Mouse (Mus musculus): ENCODE measurements at regions not wholly inside any gene's neighbourhood (a gene's known extent, or its start where the extent isn't known, plus 50 kb on each side); places are given as distances from the start of the nearest gene placed in this dataset.

DNA sequence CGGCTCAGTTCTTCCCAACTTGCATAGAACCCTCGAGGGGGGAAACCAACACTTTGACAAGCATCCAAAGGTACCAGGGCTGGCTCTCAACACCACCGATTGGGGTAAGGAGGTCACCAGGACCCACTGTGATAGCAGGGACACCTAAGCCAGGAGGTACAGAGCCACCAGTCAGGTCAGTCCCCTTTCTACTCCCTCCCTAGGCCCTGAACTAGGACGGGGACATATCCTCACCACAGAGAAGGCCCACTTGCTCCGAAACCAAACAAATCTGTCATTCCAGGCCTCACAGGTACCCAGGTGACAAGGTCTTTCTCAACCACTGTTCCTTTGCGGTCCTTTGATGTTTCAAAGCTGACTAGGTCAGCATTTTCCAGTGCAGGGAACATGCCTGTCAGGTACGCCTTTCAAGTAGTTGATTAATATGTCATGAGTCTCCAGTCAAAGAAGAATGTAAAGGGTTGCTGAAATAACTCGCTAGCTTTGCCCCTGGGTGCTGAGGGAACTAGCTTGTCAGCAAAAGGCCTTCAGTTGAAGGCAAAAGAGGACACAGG lies 95.4 kb downstream of the Zfp36l1 start:
- CTCF ChIA-PET, result no interaction called here
- ATAC-seq, result no peak
- DNase-seq (ENCODE audit: low read depth, low spot score), result no peak
- in situ Hi-C loops (cut with MboI; ENCODE audit: low pct_unique_long_range_greater_than_20kb), result no loop called here
- H3K27me3 ChIP-seq, result no peaks in the 10 kb centered on the region
- TF ChIP-seq CTCF (IDR thresholded peaks at IDR 0.05), result no peak
- POLR2A ChIA-PET, result no interaction called here

DNA sequence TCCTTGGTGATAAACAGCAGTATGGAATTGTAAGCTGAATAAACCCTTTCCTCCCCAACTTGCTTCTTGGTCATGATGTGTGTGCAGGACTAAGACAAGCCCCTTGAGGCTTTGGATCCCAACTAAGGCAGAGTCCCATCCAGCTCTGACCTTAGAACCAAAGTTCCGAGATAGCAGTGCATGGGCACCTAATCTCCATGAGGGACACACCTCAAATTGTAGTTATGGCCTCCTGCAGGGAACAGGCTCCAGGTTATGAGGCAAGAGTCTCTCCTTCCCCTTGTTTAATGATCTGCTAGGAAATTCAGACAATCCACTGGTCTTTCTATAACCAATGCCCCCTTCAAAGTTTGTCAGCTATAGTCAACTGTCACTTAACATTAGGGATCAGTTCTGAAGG lies 96.9 kb downstream of the Zfp36l1 start:
- POLR2A ChIA-PET, result no interaction called here
- DNase-seq (ENCODE audit: low read depth, low spot score) (no peak), ATAC-seq (no peak)
- CTCF ChIA-PET, result no interaction called here
- in situ Hi-C loops (cut with MboI; ENCODE audit: low pct_unique_long_range_greater_than_20kb), result no loop called here
- H3K27me3 ChIP-seq, result no peaks in the 10 kb centered on the region
- no peak for TF ChIP-seq CTCF (IDR thresholded peaks at IDR 0.05)

DNA sequence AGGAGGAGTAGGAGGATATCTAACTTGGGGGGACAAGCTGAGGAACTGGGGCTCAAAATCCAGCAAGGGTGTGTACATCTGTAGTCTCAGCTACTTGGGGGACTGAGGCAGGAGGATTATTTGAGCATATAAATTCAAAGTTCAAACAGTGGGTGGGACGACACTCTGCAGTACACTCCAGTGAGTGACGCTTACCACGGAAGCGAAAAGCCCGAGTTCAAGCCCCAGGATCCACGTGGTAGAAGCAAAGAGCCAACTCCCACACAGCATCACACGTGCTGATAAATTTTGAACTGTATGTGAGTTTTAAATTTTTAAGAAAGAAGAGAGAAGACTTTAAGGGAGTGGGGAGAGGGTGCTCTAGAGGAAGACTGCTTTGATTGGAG lies 98.2 kb downstream of the Zfp36l1 start:
- ATAC-seq (no peak), DNase-seq (ENCODE audit: low read depth, low spot score) (no peak)
- TF ChIP-seq CTCF (IDR thresholded peaks at IDR 0.05), result no peak
- in situ Hi-C loops (cut with MboI; ENCODE audit: low pct_unique_long_range_greater_than_20kb), result no loop called here
- CTCF ChIA-PET, result interaction anchor here (0.9 kb wide), 1 partner anchor 9 kb away, joined by 3 read pairs; no protein-coding TSS in a partner anchor
- POLR2A ChIA-PET, result no interaction called here
- no peaks in the 10 kb centered on the region for H3K27me3 ChIP-seq

DNA sequence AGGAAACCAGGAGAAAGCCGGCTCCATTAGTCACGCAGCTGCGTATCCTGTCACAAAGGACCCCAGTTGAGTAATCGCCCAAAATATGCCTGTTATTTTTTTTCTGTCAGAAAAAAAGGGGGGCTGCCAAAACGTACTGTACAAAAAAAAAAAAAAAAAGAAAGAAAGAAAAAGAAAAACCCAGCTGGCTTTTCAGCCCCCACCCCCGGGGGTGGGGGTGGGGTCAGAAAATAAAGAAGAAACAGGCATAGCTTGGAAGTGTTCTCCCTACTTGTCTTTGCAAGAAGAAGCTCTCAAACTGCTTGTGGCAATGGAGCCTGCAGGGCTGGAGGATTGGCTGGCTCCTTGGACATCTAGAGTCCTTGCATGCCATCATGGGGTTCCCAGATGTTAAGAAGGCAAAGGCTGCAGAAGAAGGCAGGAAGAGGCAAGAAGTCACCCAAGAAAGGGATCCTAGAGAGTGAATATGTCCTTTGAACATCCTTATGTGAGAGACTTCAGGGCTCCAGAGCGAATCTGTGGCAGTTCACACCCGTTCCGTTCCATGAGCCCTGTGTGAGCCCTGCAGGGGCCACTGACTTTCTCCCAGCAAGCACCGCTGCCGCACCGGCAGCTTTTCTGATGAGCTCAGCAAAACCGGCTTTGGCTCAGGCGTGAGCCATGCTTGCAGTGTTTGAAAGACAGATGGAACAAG lies 98.8 kb downstream of the Zfp36l1 start:
- DNase-seq (ENCODE audit: low read depth, low spot score) (no peak), ATAC-seq (no peak)
- no peaks in the 10 kb centered on the region for H3K27me3 ChIP-seq
- TF ChIP-seq CTCF (IDR thresholded peaks at IDR 0.05), result no peak
- in situ Hi-C loops (cut with MboI; ENCODE audit: low pct_unique_long_range_greater_than_20kb), result no loop called here
- CTCF ChIA-PET, result no interaction called here
- POLR2A ChIA-PET, result no interaction called here

DNA sequence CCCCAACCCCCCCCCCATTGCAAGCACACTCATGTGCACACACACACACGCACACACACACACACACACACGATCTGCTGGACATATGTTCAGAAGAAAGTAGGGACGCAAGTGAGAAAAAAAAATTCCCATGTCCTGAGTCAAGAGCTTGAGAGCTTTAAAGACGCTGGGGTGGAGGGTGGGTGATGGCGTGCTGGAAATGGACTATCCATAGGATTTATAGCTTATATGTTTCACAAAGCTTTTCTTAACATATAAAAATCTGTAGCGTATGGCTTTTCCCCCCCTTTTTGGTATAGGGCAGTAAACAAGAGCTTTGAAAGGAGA lies 99.3 kb downstream of the Zfp36l1 start:
- POLR2A ChIA-PET, result no interaction called here
- no peak for ATAC-seq
- TF ChIP-seq CTCF (IDR thresholded peaks at IDR 0.05), result no peak
- in situ Hi-C loops (cut with MboI; ENCODE audit: low pct_unique_long_range_greater_than_20kb), result no loop called here
- CTCF ChIA-PET, result no interaction called here
- H3K27me3 ChIP-seq, result no peaks in the 10 kb centered on the region
- DNase-seq (ENCODE audit: low read depth, low spot score), result no peak

DNA sequence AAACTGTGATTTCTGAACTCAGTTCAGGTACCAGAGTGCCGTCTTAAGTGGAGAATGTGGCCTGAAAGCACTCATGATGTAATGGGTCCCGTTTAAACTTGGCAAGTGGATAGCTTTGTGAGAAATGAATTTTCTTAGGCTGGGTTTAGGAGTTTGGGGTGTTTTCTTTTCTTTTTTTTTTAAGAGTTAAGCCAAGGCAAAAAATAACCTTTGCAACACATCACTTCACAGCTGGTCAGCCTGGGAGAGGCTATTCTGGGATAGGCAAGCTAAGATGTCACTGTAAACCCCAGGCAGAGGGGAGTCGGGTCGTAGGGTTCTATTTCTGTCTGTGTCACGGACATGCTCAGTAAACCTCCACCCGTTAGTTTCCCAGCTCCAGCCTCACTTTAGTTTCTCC lies 100.9 kb downstream of the Zfp36l1 start:
- no peak for TF ChIP-seq CTCF (IDR thresholded peaks at IDR 0.05)
- ATAC-seq, result no peak
- CTCF ChIA-PET, result no interaction called here
- H3K27me3 ChIP-seq, result no peaks in the 10 kb centered on the region
- POLR2A ChIA-PET, result interaction anchor here (0.6 kb wide), 1 partner anchor 72 kb away, joined by 3 read pairs; no protein-coding TSS in a partner anchor
- in situ Hi-C loops (cut with MboI; ENCODE audit: low pct_unique_long_range_greater_than_20kb), result no loop called here
- DNase-seq (ENCODE audit: low read depth, low spot score), result no peak

DNA sequence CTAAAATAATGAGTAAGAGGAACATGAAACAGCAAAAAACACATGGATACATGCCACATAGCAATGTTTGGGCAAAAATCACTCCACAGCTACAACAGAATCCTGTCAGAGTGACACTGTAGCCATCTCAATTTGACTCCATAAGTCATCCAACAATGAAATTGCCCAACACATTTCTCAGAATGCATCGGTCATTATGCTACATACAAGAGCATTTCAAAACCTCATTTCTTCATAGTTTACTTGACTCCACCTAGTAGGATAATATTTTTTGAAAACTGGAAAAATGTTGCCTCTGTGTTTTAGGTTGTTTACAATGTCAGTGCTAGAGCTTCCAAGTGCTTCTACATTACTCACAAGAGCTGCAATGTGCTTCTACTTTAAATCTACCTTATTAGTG lies 101.9 kb downstream of the Zfp36l1 start:
- in situ Hi-C loops (cut with MboI; ENCODE audit: low pct_unique_long_range_greater_than_20kb), result no loop called here
- POLR2A ChIA-PET, result no interaction called here
- CTCF ChIA-PET, result no interaction called here
- no peak for DNase-seq (ENCODE audit: low read depth, low spot score)
- ATAC-seq, result no peak
- no peaks in the 10 kb centered on the region for H3K27me3 ChIP-seq
- no peak for TF ChIP-seq CTCF (IDR thresholded peaks at IDR 0.05)

DNA sequence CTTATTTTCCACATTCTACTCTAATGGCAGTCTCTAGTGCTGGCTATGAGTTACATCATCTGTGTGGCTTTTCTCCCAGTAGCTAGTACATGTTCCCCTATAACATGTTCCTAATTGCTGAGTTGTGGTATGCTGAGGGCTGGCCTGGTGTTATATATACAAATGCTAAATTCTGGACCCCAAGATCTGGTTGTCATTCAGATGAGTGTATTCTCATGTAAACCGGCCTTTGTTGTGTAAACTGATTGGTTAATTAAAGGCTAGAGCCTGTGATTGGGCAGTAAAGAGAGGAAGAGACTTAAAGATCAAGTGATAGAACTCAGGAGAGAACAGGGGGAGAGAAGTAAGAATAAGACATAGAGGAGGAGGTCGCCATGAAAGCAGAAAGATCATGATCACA lies 102.6 kb downstream of the Zfp36l1 start:
- DNase-seq (ENCODE audit: low read depth, low spot score) (no peak), ATAC-seq (no peak)
- H3K27me3 ChIP-seq, result no peaks in the 10 kb centered on the region
- TF ChIP-seq CTCF (IDR thresholded peaks at IDR 0.05), result no peak
- in situ Hi-C loops (cut with MboI; ENCODE audit: low pct_unique_long_range_greater_than_20kb), result no loop called here
- ChIA-PET CTCF (no interaction called here), POLR2A (no interaction called here)

DNA sequence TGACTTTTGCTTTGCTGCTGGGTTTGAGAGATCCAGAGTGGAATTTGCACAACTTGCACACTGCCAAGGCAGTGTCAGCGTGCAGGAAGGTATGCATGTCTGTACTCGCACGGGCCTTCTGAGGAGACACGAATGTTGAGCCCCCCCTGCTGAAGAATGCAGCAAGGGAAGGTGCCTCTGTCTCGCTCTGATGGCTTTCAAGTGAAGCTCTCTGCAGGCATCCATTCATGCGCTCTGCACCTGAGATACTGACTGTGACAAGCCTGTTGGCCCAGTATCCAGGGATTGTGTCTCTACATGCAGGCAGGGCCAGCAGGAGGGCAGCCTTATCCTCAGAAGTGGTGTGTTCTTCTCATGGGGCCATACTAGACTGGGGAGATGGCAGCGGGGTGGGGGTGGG lies 105.0 kb downstream of the Zfp36l1 start:
- no peak for DNase-seq (ENCODE audit: low read depth, low spot score)
- in situ Hi-C loops (cut with MboI; ENCODE audit: low pct_unique_long_range_greater_than_20kb), result no loop called here
- no peaks in the 10 kb centered on the region for H3K27me3 ChIP-seq
- no peak for TF ChIP-seq CTCF (IDR thresholded peaks at IDR 0.05)
- CTCF ChIA-PET, result no interaction called here
- ATAC-seq, result no peak
- POLR2A ChIA-PET, result no interaction called here

DNA sequence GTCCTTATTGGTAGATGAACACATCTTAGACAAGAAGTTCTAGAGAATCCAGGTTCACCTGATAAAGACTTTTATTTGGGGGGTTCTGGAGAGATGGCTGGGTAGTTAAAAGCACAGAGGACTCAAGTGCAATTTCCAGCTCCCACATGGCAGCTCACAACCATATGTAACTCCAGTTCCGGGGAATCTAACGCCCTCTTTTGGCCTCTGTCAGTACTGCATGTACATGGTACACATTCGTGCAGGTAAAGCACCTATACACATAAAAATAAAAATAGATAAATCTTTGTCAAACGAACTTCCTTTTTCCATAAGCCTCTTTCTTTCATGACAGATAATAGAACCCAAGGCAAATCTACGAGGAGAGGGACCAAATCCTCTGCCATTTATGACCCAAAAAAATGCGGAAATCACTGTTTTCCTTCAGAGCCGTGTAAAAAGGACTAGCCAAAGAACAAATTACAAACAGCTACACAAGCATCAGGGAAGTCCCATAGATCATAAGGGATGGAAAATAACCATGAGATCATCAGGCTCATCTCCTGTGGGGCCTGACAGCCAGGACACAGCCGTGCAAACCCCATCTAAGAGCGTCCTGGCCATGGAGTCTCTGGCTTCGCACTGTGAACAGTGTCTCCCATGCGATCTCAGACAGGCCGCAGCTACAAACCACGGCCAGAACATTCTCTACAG lies 107.4 kb downstream of the Zfp36l1 start:
- CTCF ChIA-PET, result interaction anchor here (0.9 to 1.1 kb wide), 2 partner anchors 10 to 15 kb away, joined by 3 read pairs; no protein-coding TSS in a partner anchor
- ATAC-seq (no peak), DNase-seq (ENCODE audit: low read depth, low spot score) (no peak)
- H3K27me3 ChIP-seq, result no peaks in the 10 kb centered on the region
- no peak for TF ChIP-seq CTCF (IDR thresholded peaks at IDR 0.05)
- in situ Hi-C loops (cut with MboI; ENCODE audit: low pct_unique_long_range_greater_than_20kb), result no loop called here
- POLR2A ChIA-PET, result no interaction called here

DNA sequence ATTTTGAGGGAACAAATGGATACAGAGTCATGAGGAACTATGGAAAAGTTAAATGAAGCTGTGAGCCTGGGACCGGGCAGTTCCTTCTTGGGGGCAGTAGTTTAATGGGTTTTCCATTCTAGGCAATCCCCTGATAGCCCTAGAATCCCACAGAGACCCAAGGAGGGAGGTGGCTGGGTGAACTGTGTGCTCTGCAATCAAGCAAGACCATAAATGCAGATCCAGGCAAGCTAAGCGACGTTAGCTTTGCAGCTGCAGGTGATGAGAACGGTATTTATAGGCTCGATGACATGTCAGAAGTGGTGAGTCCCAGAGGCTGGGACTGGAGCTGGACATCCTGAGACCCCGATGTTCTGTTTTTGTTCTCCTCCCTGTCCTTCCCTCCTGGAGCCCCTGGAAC lies 108.2 kb downstream of the Zfp36l1 start:
- H3K27me3 ChIP-seq, result no peaks in the 10 kb centered on the region
- no peak for TF ChIP-seq CTCF (IDR thresholded peaks at IDR 0.05)
- CTCF ChIA-PET, result interaction anchor here (1.1 kb wide), 1 partner anchor 16 kb away, joined by 3 read pairs; no protein-coding TSS in a partner anchor
- DNase-seq (ENCODE audit: low read depth, low spot score), result no peak
- POLR2A ChIA-PET, result no interaction called here
- ATAC-seq, result no peak
- in situ Hi-C loops (cut with MboI; ENCODE audit: low pct_unique_long_range_greater_than_20kb), result no loop called here

Measured in Patski (cell line).